In genomic region chr4:133136946-133137345, GRCm38 (mm10) we compare ENCODE assay signal across 24 mouse cellular contexts.
"Had no signal": no experiment of that assay in that cellular context is flagged by ENCODE, and none has a peak within 500 bp of the region (broad histone marks: within the 10 kb centered on the region; RNA-seq: fewer than 3 reads in every experiment).

No protein-coding gene starts in this region.

- H3K9me3 ChIP-seq: hindbrain, embryonic 13.5 days; hindbrain, embryonic 15.5 days; kidney, embryonic 15.5 days; limb, embryonic 10.5 days; liver, embryonic 13.5 days; liver, embryonic 15.5 days had no signal

- ATAC-seq: hindbrain, postnatal 0 days; intestine, embryonic 16.5 days had no signal

- H3K4me3 ChIP-seq: hindbrain, embryonic 13.5 days; hindbrain, embryonic 15.5 days; kidney, embryonic 15.5 days; limb, embryonic 10.5 days; limb, embryonic 12.5 days; liver, embryonic 13.5 days; liver, embryonic 15.5 days had no signal

- H3K27ac ChIP-seq: hindbrain, embryonic 13.5 days; hindbrain, embryonic 15.5 days; hindbrain, postnatal 0 days; kidney, embryonic 15.5 days; kidney, postnatal 0 days; limb, embryonic 10.5 days; limb, embryonic 12.5 days; liver, embryonic 13.5 days; liver, embryonic 15.5 days had no signal

- H3K27me3 ChIP-seq: hindbrain, embryonic 13.5 days; hindbrain, embryonic 15.5 days; kidney, embryonic 15.5 days; limb, embryonic 12.5 days; liver, embryonic 13.5 days; liver, embryonic 15.5 days had no signal

- H3K4me2 ChIP-seq: heart, embryonic 11.5 days; hindbrain, embryonic 13.5 days; hindbrain, embryonic 15.5 days; kidney, embryonic 15.5 days; limb, embryonic 12.5 days; liver, embryonic 13.5 days; liver, embryonic 15.5 days had no signal

- DNase-seq: gastrocnemius, postnatal 14 days; gastrocnemius, postnatal 36 days; heart, adult 18-20 months; heart, postnatal 14 days; heart, postnatal 36 days; kidney, adult 11 months; kidney, adult 2 months; kidney, adult 9 months; kidney, postnatal 14 days; kidney, postnatal 36 days; layer of hippocampus, adult 9-11 months; layer of hippocampus, postnatal 36 days; liver; liver, embryonic 13.5 days had no signal

- H3K36me3 ChIP-seq: hindbrain, embryonic 15.5 days had no signal

- H3K9ac ChIP-seq: hindbrain, embryonic 13.5 days; hindbrain, embryonic 15.5 days; kidney, embryonic 15.5 days; limb, embryonic 12.5 days; liver, embryonic 13.5 days; liver, embryonic 15.5 days had no signal
